Mouse (Mus musculus) MEL (cell line): Measurements from ENCODE around the gene Vtn. TPM values are rescaled to one million over a fixed set of nuclear protein-coding genes. Genes with fewer than 3 reads are reported as not detected.
A peak's percentile ranks its signal among the peaks of the same experiment; 100 is the strongest.

Experiments
- CHD1 ChIP-seq: IDR thresholded peaks from 2 replicates; pipeline ENCODE4 v1.6.1; 2012; ENCODE audit warnings: low read depth, mild to moderate bottlenecking, inconsistent platforms, low read length, improper control_type of control experiment
- CHD2 ChIP-seq: IDR thresholded peaks from 2 replicates; pipeline ENCODE4 v1.6.1; 2011; ENCODE audit warnings: low read length, improper control_type of control experiment
- EP300 ChIP-seq, 2 experiments: IDR thresholded peaks; 2 replicates each; pipeline ENCODE4 v1.6.1; 2011; ENCODE audit warnings: improper control_type of control experiment in 2 of 2, low read length in 2 of 2, low read depth in 1 of 2, mild to moderate bottlenecking in 1 of 2
- ETS1 ChIP-seq: IDR thresholded peaks from 2 replicates; pipeline ENCODE4 v1.6.1; 2012; ENCODE audit warnings: low read depth, mild to moderate bottlenecking, inconsistent platforms, low read length, improper control_type of control experiment, moderate library complexity
- GABPA ChIP-seq: IDR thresholded peaks from 2 replicates; pipeline ENCODE4 v1.6.1; 2012; ENCODE audit warnings: low read depth, mild to moderate bottlenecking, inconsistent platforms, low read length, improper control_type of control experiment, moderate library complexity
- HCFC1 ChIP-seq: IDR thresholded peaks from 2 replicates; pipeline ENCODE4 v1.6.1; 2012; ENCODE audit warnings: low read depth, mild to moderate bottlenecking, inconsistent platforms, low read length, improper control_type of control experiment, moderate library complexity
- JUND ChIP-seq: IDR thresholded peaks from 2 replicates; pipeline ENCODE4 v1.6.1; 2011; ENCODE audit warnings: low read depth, mild to moderate bottlenecking, improper control_type of control experiment, low read length
- KAT2A ChIP-seq: conservative IDR thresholded peaks from 2 replicates; pipeline ENCODE4 v1.6.1; 2012; ENCODE audit warnings: low read depth, low read length, improper control_type of control experiment, inconsistent platforms
- MAX ChIP-seq: IDR thresholded peaks from 2 replicates; pipeline ENCODE4 v1.6.1; 2011; ENCODE audit warnings: low read length, improper control_type of control experiment
- MAZ ChIP-seq: IDR thresholded peaks from 2 replicates; pipeline ENCODE4 v1.6.1; 2012; ENCODE audit warnings: low read depth, mild to moderate bottlenecking, inconsistent platforms, low read length, improper control_type of control experiment
- MEF2A ChIP-seq: IDR thresholded peaks from 2 replicates; pipeline ENCODE4 v1.6.1; 2014; ENCODE audit warnings: low read depth, mild to moderate bottlenecking, inconsistent platforms, low read length, improper control_type of control experiment; ENCODE audit not compliant: poor library complexity, insufficient replicate concordance, severe bottlenecking; ENCODE audit errors: extremely low read depth
- MXI1 ChIP-seq: IDR thresholded peaks from 2 replicates; pipeline ENCODE4 v1.6.1; 2011; ENCODE audit warnings: mild to moderate bottlenecking, low read depth, low read length, improper control_type of control experiment
- MYC ChIP-seq: IDR thresholded peaks from 2 replicates; pipeline ENCODE4 v1.6.1; 2011; ENCODE audit warnings: low read depth, mild to moderate bottlenecking, low read length, improper control_type of control experiment, moderate library complexity
- POLR2A ChIP-seq, 2 experiments: IDR thresholded peaks; 2 replicates each; pipeline ENCODE4 v1.6.1; 2011 to 2012; ENCODE audit warnings: low read length in 2 of 2, mild to moderate bottlenecking in 2 of 2, control low read depth in 1 of 2, improper control_type of control experiment in 1 of 2, low read depth in 1 of 2, moderate library complexity in 1 of 2; ENCODE audit not compliant: control insufficient read depth in 1 of 2, insufficient read depth in 1 of 2, poor library complexity in 1 of 2
- POLR2AphosphoS5 ChIP-seq: IDR thresholded peaks from 2 replicates; pipeline ENCODE4 v1.6.1; 2012; ENCODE audit warnings: low read depth, borderline replicate concordance, mild to moderate bottlenecking, inconsistent platforms, low read length, moderate library complexity, mixed read lengths
- SIN3A ChIP-seq: IDR thresholded peaks from 2 replicates; pipeline ENCODE4 v1.6.1; 2012; ENCODE audit warnings: low read length, improper control_type of control experiment, inconsistent platforms
- TCF12 ChIP-seq: IDR thresholded peaks from 2 replicates; pipeline ENCODE4 v1.6.1; 2014; ENCODE audit warnings: low read depth, mild to moderate bottlenecking, inconsistent platforms, low read length, improper control_type of control experiment, moderate library complexity
- UBTF ChIP-seq: IDR thresholded peaks from 2 replicates; pipeline ENCODE4 v1.6.1; 2012; ENCODE audit warnings: low read depth, mild to moderate bottlenecking, inconsistent platforms, low read length, improper control_type of control experiment, moderate library complexity, borderline replicate concordance; ENCODE audit not compliant: insufficient read depth
- USF2 ChIP-seq, 2 experiments: IDR thresholded peaks; 2 replicates each; pipeline ENCODE4 v1.6.1; 2011 to 2012; ENCODE audit warnings: improper control_type of control experiment in 2 of 2, low read length in 2 of 2, borderline replicate concordance in 1 of 2, inconsistent platforms in 1 of 2, low read depth in 1 of 2, mild to moderate bottlenecking in 1 of 2; ENCODE audit not compliant: insufficient read depth in 1 of 2
- ZC3H11A ChIP-seq: IDR thresholded peaks from 2 replicates; pipeline ENCODE4 v1.6.1; 2012; ENCODE audit warnings: low read depth, mild to moderate bottlenecking, inconsistent platforms, low read length, improper control_type of control experiment
- ZKSCAN1 ChIP-seq: IDR thresholded peaks from 2 replicates; pipeline ENCODE4 v1.6.1; 2012; ENCODE audit warnings: low read depth, mild to moderate bottlenecking, inconsistent platforms, low read length, improper control_type of control experiment, moderate library complexity
- ZMIZ1 ChIP-seq: IDR thresholded peaks from 2 replicates; pipeline ENCODE4 v1.6.1; 2012; ENCODE audit warnings: low read depth, mild to moderate bottlenecking, inconsistent platforms, low read length, improper control_type of control experiment, moderate library complexity
- polyA plus RNA-seq, 2 experiments: library from polyadenylated mRNA; stranded (reverse) in 1 of 2; unstranded in 1 of 2; fragments of >175 nt in 1 of 2; fragments of >200 nt in 1 of 2; gene quantifications; 2 replicates each; pipeline versions ENCODE4 v1.2.1 to v1.2.4; 2012; ENCODE audit warnings: low replicate concordance in 2 of 2, low read depth in 1 of 2; ENCODE audit not compliant: insufficient read length in 2 of 2, insufficient read depth in 1 of 2, missing spikeins in 1 of 2
- total RNA-seq: library from RNA; depleted of rRNA; stranded (reverse); fragments of 300-350 nt; gene quantifications from 2 replicates; pipeline ENCODE4 v1.2.3, GENCODE M21; 2012

Vtn gene
- total and polyA plus RNA-seq, 3 experiments: 0.18 TPM; not detected in 2

DNA sequence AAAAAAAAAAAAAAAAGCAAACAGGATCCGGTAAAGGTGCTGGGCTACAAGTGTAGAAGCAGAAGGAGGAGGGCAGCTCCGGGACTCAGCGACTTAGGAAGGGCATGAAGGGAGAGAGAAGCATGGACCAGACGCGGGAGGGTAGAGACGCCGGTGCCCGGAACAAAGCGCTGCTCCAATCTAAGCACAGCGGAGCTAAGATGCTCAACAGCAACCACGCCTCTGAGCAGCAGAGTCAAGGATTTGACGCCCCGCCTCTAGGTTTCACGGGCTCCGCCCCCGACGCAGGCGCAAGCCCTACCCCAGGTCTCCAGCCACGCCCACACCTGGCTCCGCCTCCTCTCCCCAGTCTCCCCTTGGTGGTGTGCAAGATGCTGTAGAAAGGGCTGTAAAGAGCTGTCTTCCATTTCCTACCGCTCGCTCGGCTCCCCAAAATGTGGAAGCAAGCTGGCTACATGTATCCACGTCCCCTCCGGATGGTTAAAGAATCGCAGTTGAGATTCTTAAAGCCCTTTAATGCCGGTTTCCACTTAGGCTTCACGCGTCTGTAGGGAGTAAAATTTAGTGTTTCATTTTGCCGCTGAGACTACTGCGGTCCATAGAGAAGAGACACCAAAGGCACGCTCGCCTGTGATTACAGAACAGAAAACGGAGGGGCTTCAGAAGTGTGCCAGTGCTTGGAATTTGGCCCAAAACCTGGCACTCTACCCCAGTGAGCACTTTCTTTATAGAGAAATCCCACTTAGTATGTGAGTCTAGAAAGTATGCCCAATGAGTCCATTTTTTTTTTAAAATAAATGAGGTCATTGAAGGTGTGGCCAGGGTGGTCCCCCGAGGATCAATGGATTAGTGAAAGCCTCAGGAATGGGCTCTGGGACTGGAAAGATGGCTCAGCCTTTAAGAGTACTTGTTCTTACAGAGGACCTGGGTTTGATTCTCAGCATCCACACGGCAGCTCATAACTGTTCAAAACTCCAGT is 1.1 kb upstream of the Vtn start, which contains the start of gene Sarm1 (continued):
- peak; percentile 31; the same call in 1 of the 2 replicates for TF ChIP-seq MAZ
- TF ChIP-seq MYC: no peak
- TF ChIP-seq CHD2: no peak
- TF ChIP-seq MXI1: peak; percentile 70; the same call in 1 of the 2 replicates
- no peak for TF ChIP-seq JUND
- TF ChIP-seq ZMIZ1: peak; percentile 84
- TF ChIP-seq EP300 (IDR thresholded peaks at IDR 0.05; ENCODE audit: low read depth in 1 of 2, low read length in 2 of 2): no peak
- TF ChIP-seq POLR2AphosphoS5: no peak
- no peak for TF ChIP-seq UBTF
- peak; percentile 76; the same call in 1 of the 2 replicates for TF ChIP-seq SIN3A
- TF ChIP-seq ZKSCAN1: no peak
- no peak for TF ChIP-seq CHD1
- no peak; the same call in 1 of the 2 replicates for TF ChIP-seq ETS1
- no peak for TF ChIP-seq USF2 (IDR thresholded peaks at IDR 0.05; ENCODE audit: borderline replicate concordance in 1 of 2, insufficient read depth in 1 of 2, low read depth in 1 of 2, low read length in 2 of 2)
- no peak for TF ChIP-seq MEF2A
- TF ChIP-seq ZC3H11A: no peak
- TF ChIP-seq HCFC1: peak; percentile 52
- peak; percentile 58 to 91; a peak in 3 of 4 replicates for TF ChIP-seq POLR2A (IDR thresholded peaks at IDR 0.05; ENCODE audit: control insufficient read depth in 1 of 2, insufficient read depth in 1 of 2, low read depth in 1 of 2, low read length in 2 of 2, poor library complexity in 1 of 2)
- TF ChIP-seq TCF12: peak; percentile 63; the same call in 1 of the 2 replicates
- peak; percentile 63 for TF ChIP-seq MAX
- TF ChIP-seq KAT2A: 0 out of 2 replicates have a peak, but pooled peaks have one; percentile 15
- TF ChIP-seq GABPA: no peak
